Mouse (Mus musculus) intestine, embryonic 14.5 days (tissue): ENCODE results near the gene Rap2a. TPM values are rescaled to one million over a fixed set of nuclear protein-coding genes. Genes with fewer than 3 reads are reported as not detected.

Experiments
- ATAC-seq: fragments of 200-750 bp; cut with Nextera tagmentation; replicated peaks from 2 replicates; pipeline ENCODE4 v1.8.0; 2017; ENCODE audit warnings: low read depth, moderate number of reproducible peaks, moderate TSS enrichment, moderate library complexity; ENCODE audit not compliant: low FRiP score, low TSS enrichment
- DNase-seq: peaks from one replicate; pipeline ENCODE4 v3.0.0-alpha.2; 2018; ENCODE audit warnings: low spot score
- H3K27ac ChIP-seq: fragments of 300-500 bp; sonication (generic); 2 replicates; pipeline ENCODE4 v1.5.1; 2014; ENCODE audit warnings: low read depth, mild to moderate bottlenecking, control low read depth
- H3K27me3 ChIP-seq: fragments of 300-500 bp; sonication (generic); replicated peaks from 2 replicates; pipeline ENCODE4 v1.6.1; 2014; ENCODE audit warnings: low read length, control low read depth; ENCODE audit not compliant: control insufficient read depth, insufficient read depth
- H3K36me3 ChIP-seq: fragments of 300-500 bp; sonication (generic); 2 replicates; pipeline ENCODE4 v1.6.1; 2014; ENCODE audit warnings: low read length, control low read depth; ENCODE audit not compliant: control insufficient read depth, insufficient read depth
- H3K4me1 ChIP-seq: fragments of 300-500 bp; sonication (generic); replicated peaks from 2 replicates; pipeline ENCODE4 v1.6.1; 2014; ENCODE audit warnings: low read length, control low read depth, mixed read lengths; ENCODE audit not compliant: control insufficient read depth, insufficient read depth
- H3K4me2 ChIP-seq: fragments of 300-500 bp; sonication (generic); 2 replicates; pipeline ENCODE4 v1.6.1; 2014; ENCODE audit warnings: low read length
- H3K4me3 ChIP-seq: fragments of 300-500 bp; sonication (generic); 2 replicates; pipeline ENCODE4 v1.5.1; 2014; ENCODE audit warnings: low read depth, low read length, control low read depth, mixed read lengths
- H3K9ac ChIP-seq: fragments of 300-500 bp; sonication (generic); 2 replicates; pipeline ENCODE4 v1.6.1; 2014; ENCODE audit warnings: mild to moderate bottlenecking, low read length
- H3K9me3 ChIP-seq: fragments of 300-500 bp; sonication (generic); 2 replicates; pipeline ENCODE4 v1.6.1; 2016; ENCODE audit warnings: low read length, control low read depth; ENCODE audit not compliant: control insufficient read depth
- WGBS: fragments of 180-500 bp; shearing (Covaris S2); extraction: QIAGEN DNeasy Blood & Tissue Kit; methylation state at CpG from one replicate; pipeline ENCODE4 v1.1.7; 2014; 5-methylcytosine and 5-hydroxymethylcytosine counted together
- polyA plus RNA-seq: library from polyadenylated mRNA; unstranded; fragments of >200 nt; fragmentation: Nextera tagmentation; extraction: Ambion mirVana; gene quantifications from 2 replicates; pipeline ENCODE4 v1.2.1, GENCODE M21; 2014

Gene Rap2a
- polyA plus RNA-seq, 1 experiment from 2014 or later: 21.8 TPM

- H3K9me3 ChIP-seq: no peaks in the 10 kb centered on the region
- no peaks in the 10 kb centered on the region for H3K36me3 ChIP-seq
- no peak overlapping the region for H3K4me2 ChIP-seq
- H3K9ac ChIP-seq: no peak overlapping the region
- H3K27ac ChIP-seq: no peak overlapping the region
- H3K4me1 ChIP-seq: peaks cover 6% of the 10 kb centered on the region; the same call in 1 of the 2 replicates
- DNase-seq (no peak), ATAC-seq (no peak)
- 41% methylated on average over 3 of the region's 3 CpGs for WGBS
- no peaks in the 10 kb centered on the region for H3K27me3 ChIP-seq
- H3K4me3 ChIP-seq: no peak overlapping the region
These were observed 61.4 kb downstream of the Rap2a start for GRCm38 (mm10) chr14:120539626-120540025.

GRCm38 (mm10) chr14:120542445-120542844, 64.2 kb downstream of the Rap2a start:
- H3K4me1 ChIP-seq: no peaks in the 10 kb centered on the region
- no peak for DNase-seq
- H3K9me3 ChIP-seq: no peaks in the 10 kb centered on the region
- no peak overlapping the region for H3K9ac ChIP-seq
- WGBS: 77% methylated on average over 8 of the region's 8 CpGs
- no peak overlapping the region for H3K27ac ChIP-seq
- no peak for ATAC-seq
- H3K4me3 ChIP-seq: no peak overlapping the region
- H3K4me2 ChIP-seq: no peak overlapping the region
- no peaks in the 10 kb centered on the region for H3K36me3 ChIP-seq
- no peaks in the 10 kb centered on the region for H3K27me3 ChIP-seq

GRCm38 (mm10) chr14:120542976-120543375, 64.7 kb downstream of the Rap2a start:
- H3K9ac ChIP-seq: no peak overlapping the region
- no peak overlapping the region for H3K4me2 ChIP-seq
- no peaks in the 10 kb centered on the region for H3K4me1 ChIP-seq
- no peaks in the 10 kb centered on the region for H3K36me3 ChIP-seq
- no peak overlapping the region for H3K27ac ChIP-seq
- H3K9me3 ChIP-seq: no peaks in the 10 kb centered on the region
- ATAC-seq: no peak
- no peaks in the 10 kb centered on the region for H3K27me3 ChIP-seq
- peak; percentile 28 for DNase-seq
- no peak overlapping the region for H3K4me3 ChIP-seq
- WGBS: 83% methylated on average over 3 of the region's 3 CpGs

- Histone ChIP-seq H3K9me3 (no peaks in the 10 kb centered on the region), H3K27ac (no peak overlapping the region), H3K4me3 (no peak overlapping the region), H3K36me3 (no peaks in the 10 kb centered on the region), H3K4me1 (no peaks in the 10 kb centered on the region), H3K27me3 (no peaks in the 10 kb centered on the region), H3K9ac (no peak overlapping the region), H3K4me2 (no peak overlapping the region)
- DNase-seq (peak; percentile 27), ATAC-seq (no peak)
- 76% methylated on average over 6 of the region's 6 CpGs for WGBS
These were observed 65.6 kb downstream of the Rap2a start for GRCm38 (mm10) chr14:120543846-120544245.

- Histone ChIP-seq H3K27ac (no peak overlapping the region), H3K4me3 (no peak overlapping the region), H3K27me3 (no peaks in the 10 kb centered on the region), H3K9ac (no peak overlapping the region), H3K4me2 (no peak overlapping the region), H3K9me3 (no peaks in the 10 kb centered on the region), H3K36me3 (no peaks in the 10 kb centered on the region), H3K4me1 (no peaks in the 10 kb centered on the region)
- DNase-seq: peak; percentile 6
- 70% methylated on average over 6 of the region's 6 CpGs for WGBS
- no peak for ATAC-seq
These were observed 66.3 kb downstream of the Rap2a start for GRCm38 (mm10) chr14:120544495-120544894.

GRCm38 (mm10) chr14:120544946-120545345, 66.7 kb downstream of the Rap2a start:
- H3K4me3 ChIP-seq: no peak overlapping the region
- no peaks in the 10 kb centered on the region for H3K9me3 ChIP-seq
- H3K4me1 ChIP-seq: no peaks in the 10 kb centered on the region
- H3K27ac ChIP-seq: no peak overlapping the region
- DNase-seq (peak; percentile 2), ATAC-seq (no peak)
- H3K27me3 ChIP-seq: no peaks in the 10 kb centered on the region
- H3K36me3 ChIP-seq: no peaks in the 10 kb centered on the region
- WGBS: 74% methylated on average over 2 of the region's 2 CpGs
- H3K4me2 ChIP-seq: no peak overlapping the region
- no peak overlapping the region for H3K9ac ChIP-seq

Other genes starting within 250 kb of the Rap2a start
- gene Mbnl2, start 202.8 kb upstream of the Rap2a start, polyA plus RNA-seq: 111 and 118 TPM in 2 replicates